Mouse (Mus musculus): ENCODE measurements around the gene Atad3a.

Gene Atad3a

DNA sequence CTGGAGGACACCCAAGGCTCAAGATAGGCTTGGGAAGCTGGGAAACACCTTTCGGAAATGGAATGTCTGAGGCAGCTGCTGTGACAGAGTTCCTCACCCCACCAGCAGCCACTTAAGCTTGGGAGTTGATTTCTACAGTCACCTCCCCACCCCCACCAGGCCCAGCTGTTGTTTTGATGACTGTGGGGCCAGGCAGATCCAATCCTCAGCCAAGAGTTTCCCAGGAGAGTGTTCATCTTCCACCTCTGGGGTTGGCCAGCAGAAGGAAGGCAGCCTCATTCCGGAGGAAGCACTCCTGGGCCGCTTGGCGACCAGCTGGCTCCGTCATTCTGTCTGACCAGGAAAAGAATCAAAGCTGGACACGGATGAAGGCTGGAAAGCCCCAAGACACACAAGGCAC, 20.0 kb upstream of the Atad3a start:
- no peak for TF ChIP-seq GATA4 (IDR thresholded peaks at IDR 0.05; ENCODE audit: insufficient replicate concordance, low read length)

DNA sequence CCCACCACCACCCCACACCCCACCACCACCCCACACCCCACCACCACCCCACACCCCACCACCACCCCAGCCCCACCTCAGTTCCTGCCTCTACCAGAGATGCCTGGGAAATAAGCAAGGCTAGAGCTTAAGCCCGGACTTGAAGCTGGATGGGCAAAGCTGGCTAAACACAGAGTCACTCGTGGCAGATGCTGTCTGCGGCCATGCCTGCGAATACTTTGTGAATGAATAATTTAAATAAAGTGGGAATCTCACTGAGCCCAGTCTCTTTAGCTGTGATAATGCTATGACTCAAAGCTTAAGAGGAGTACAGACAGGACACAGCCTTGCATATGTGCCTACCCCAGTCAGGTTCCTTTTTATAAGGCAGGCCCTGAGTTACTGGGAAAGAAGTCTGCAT, 18.6 kb upstream of the Atad3a start:
- no peak for TF ChIP-seq GATA4 (IDR thresholded peaks at IDR 0.05; ENCODE audit: insufficient replicate concordance, low read length)

DNA sequence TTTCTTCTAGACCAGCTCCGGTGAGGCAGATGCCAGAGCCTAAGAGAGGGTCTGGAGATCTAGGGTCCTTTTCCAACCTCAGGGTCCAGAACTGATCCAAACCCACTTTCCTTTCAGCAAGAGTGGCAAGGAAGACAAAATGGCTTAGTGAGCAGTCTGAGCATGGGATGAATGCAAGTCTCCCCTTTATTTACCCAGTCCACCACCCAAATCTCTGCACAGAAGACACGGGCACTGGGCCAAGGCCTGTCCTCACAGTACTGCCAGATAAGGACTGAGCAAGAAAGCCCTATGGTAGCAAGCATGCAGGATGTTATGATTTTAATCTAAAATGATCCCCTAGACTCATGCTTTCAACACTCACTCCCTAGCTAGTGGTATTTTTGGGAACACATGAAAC, 16.9 kb upstream of the Atad3a start:
- TF ChIP-seq GATA4 (IDR thresholded peaks at IDR 0.05; ENCODE audit: insufficient replicate concordance, low read length), result no peak

DNA sequence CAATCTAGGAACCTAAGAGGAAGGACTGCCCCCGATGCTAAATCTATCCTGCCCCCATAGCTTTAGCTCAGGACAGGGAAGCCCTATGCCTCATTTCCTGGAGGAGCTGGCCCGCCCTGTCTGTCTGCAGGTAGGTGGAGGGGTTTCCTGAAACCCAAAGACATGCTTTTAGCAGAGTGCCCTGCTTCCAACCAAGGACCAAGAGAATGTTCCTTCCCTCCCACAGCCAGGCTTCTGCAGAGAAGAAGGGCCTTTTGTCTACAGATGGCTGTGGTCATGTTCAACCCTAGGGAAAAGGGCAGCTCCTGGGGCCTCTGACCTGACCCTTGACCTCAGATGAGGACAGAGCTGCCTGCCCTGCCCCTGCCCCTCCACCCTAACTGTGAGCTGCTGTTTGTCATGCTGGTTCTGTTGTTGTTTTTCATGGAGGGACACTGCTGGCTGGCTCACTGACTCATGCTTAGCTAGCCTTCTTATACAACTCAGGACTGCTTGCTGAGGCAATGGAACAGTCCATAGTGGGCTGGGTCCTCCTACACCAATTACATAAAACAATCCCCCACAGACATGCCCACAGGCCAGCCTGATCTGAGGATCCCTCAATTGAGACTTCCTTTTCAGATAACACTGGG, 15.9 kb upstream of the Atad3a start:
- no peak for TF ChIP-seq GATA4 (IDR thresholded peaks at IDR 0.05; ENCODE audit: insufficient replicate concordance, low read length)

DNA sequence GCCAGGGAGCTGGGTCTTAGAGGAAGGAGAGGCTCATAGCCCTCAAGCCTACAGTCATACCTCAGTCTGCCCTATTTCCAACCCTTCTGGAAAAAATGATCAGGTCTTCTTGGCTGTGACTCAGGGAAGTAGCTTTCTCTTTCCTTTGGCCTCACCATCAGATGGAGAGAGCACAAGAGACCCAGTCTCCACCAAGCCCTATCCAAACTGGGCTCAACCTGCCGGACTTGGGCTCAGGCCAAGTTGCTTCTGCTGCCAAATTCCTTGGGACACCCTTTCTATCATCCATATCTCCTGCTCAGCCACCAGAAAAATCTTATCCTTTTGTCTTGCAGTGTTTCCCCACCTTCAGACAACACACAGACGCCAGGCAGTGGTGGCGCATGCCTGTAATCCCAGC, 15.0 kb upstream of the Atad3a start:
- TF ChIP-seq GATA4 (IDR thresholded peaks at IDR 0.05; ENCODE audit: insufficient replicate concordance, low read length), result no peak

DNA sequence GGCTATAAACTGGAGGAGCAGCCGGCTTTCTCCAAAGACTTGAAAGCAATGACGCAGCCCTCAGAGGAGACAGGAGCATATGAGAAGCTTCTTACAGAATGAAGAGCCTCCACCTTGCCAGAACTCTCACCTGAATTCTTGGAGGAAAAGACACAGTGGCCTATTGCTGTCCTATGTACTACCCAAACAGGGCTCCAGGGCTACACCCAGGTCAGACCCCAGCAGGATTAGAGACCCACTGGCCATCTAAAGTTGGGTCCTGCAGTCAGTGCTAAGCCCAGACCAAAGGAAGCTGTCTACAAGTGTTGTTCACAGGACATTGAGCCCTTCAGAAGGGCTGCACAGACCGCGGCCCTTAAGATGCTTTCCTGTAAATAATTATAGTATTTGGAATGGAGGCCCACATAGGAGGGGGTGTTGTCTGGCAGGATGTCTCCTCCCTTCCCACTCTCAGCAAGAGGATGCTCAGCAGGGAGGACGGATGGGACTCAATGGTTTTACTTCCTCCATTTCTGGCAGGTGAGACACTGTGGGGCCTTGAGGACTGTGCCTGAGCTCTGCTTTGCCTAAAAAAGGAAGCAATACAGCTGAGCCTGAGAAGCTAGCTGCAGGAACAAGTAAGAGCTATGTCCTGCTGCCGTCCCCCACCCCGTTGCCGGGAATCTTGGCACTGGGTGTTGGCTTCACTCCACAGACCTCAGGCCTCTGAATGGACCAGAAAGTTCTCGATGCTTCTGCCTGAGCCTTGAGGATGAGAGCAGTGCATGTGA, 14.3 kb upstream of the Atad3a start:
- TF ChIP-seq GATA4 (IDR thresholded peaks at IDR 0.05; ENCODE audit: insufficient replicate concordance, low read length), result no peak

DNA sequence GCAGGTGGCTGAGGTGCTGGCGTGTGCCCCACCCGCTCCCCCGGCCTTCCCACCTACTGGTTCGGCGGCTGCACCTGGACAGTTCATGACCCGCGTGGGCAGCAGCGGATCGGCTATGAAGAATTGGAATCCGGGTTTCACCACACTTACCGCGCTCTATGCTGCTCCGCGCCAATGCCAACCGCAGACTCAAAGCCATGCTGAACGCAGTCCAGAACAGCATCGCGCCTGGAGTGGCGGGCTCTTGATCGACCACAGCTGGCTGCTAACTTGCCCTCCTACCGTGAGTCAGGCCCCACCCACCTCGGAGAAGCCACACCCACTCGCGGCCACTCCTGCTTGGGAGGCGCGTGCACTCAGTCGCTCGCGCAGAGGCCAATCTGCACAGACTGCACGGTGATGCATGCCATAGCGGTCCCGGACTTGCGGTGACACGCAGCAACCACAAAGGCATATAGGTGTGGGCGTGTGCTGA, 13.4 kb upstream of the Atad3a start, which contains the start of gene Vwa1:
Gene Vwa1 (minus strand): TSS at position 419 of the 475 bp plus-strand sequence.
- TF ChIP-seq GATA4 (IDR thresholded peaks at IDR 0.05; ENCODE audit: insufficient replicate concordance, low read length), result no peak

DNA sequence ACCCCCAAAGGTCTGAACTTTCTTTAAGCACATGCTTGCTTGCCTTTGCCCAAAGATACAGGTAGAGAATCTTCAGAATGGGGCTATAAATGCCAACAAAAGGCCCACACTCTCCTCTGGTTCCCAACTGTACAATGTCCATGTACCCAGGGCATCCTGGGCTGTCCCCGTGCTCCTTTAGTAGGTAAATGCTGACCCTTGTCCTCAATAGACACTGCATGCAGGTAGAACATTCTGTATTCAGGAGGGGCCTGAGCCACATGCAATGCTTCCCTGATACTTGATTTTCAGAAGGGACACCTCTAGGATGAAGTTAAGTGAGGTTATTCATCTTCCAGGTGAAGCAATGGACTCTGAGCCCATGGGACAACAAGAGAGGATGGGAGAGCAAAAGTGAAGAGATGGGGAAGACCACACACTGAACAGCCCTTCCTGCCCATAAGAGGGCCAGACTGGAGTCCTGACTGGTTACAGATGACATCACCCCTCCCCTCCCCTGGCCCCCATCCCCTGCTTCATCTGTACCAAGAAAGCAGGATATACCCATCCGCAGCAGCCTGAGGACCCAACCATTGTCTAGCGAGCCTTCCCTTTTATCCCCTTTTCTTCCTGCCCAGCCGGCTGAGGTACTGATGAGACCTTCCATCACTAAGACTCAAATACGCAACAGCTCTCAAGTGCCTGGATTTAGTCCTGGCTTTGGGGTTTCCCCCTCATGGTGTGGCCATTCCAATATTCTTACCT, 12.6 kb upstream of the Atad3a start:
- no peak for TF ChIP-seq GATA4 (IDR thresholded peaks at IDR 0.05; ENCODE audit: insufficient replicate concordance, low read length)

DNA sequence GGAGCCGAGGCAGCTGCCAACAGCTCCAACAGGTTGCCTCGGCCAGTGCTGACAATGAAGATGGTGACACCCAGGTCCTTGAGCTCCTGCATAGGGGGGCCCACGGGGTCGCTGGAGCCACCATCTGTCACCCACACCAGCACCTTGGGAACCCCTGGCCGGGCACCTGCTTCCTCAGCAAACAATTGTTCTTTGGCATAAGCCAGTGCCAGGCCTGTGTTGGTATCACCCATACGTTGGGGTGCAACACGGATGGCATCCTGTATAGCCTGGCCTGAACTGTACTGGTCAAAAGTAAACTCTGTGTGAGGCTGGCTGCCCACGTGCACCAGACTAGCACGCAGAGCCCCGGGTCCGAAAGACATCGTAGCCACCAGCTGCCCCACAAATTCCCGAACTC, 11.9 kb upstream of the Atad3a start:
- no peak for TF ChIP-seq GATA4 (IDR thresholded peaks at IDR 0.05; ENCODE audit: insufficient replicate concordance, low read length)

DNA sequence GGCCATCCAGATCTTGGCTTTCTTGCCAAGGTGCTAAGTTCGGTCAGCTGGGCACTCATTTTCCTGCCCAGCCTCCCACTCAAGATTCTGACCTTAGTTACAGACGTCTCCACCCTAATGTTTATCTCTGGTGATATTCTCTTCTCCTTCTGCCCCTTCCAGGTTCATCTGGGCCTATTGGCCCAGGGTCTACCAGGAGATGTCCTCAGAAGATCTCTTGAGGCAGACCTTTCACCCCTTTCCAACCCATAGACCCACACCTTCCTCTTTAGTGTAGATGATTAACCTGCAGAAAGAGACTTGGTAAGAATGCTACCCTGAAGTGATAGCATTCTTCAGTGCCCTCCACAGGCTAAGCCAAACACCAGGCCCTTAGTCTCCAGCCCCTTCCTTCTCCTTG, 10.8 kb upstream of the Atad3a start:
- TF ChIP-seq GATA4 (IDR thresholded peaks at IDR 0.05; ENCODE audit: insufficient replicate concordance, low read length), result no peak

DNA sequence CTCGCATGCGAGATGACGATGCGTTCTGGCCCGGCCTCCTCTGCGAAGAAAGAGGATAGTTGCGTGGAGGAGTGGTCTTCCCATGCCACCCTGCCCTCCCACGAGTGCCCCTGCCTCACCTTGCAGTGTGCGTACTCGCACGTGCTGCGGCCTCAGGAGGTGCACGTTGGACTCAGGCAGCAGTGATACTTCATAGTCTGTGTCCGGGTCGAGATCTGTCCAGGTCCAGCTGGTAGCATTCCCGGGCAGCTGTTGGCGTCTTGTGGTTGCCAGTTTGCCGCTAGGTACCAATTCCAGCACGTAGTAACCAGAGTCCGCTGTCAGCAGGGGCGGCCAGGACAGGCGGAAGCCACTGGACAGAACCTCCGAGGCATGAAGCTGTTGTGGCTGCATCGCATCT, 9.7 kb upstream of the Atad3a start:
- no peak; the same call in 1 of the 2 replicates for TF ChIP-seq GATA4 (IDR thresholded peaks at IDR 0.05; ENCODE audit: insufficient replicate concordance, low read length)

DNA sequence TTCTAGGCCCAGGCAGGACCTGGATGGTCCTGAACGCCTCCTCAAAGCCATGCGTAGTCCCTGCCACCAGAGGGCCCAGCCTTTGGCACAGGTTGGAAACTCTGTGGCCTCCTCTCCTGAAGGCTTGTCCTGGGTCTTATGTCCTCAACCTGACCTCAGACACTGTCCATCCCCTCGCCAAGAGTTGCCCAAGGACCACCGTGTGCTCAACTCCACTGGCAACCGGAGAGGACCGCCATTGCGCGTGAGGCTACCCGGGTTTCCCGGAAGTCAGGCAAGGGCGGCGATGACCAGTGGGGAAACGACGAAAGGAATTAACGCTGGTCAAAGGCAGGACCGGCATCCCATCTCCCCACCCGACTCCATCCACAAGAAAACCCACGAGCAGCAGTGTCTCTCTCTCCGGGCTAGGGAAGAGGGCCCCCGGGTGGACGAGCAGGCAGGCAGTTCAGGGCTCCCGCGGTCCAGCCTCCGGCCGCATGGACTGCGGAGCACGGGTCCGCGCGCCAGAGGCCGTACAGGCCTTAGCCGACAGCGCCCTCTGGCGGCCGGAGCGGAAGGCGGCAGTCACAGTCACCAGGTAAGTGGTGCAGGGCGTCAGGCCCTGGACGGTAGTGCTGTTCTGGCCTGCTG, 9.1 kb upstream of the Atad3a start:
- TF ChIP-seq GATA4 (IDR thresholded peaks at IDR 0.05; ENCODE audit: insufficient replicate concordance, low read length), result no peak; the same call in 1 of the 2 replicates

DNA sequence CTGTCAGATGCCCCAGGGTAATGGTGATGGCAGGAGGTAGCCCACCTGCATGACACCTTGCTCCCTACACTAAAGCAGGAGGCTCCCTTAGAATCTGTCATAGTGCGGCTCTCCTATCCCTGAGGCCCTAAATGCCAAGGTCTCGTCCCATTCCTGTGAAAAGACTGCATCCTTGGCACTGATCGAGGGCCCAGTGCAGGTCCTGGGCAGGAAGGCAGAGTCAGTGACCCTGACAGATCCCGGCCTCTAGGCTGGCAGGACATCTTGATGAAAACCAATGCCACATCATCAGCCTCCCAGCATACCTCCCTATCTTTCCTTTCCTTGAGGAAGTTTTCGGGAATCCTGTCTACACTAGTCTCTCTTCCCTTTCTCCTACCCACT, 8.6 kb upstream of the Atad3a start:
- no peak for TF ChIP-seq GATA4 (IDR thresholded peaks at IDR 0.05; ENCODE audit: insufficient replicate concordance, low read length)

DNA sequence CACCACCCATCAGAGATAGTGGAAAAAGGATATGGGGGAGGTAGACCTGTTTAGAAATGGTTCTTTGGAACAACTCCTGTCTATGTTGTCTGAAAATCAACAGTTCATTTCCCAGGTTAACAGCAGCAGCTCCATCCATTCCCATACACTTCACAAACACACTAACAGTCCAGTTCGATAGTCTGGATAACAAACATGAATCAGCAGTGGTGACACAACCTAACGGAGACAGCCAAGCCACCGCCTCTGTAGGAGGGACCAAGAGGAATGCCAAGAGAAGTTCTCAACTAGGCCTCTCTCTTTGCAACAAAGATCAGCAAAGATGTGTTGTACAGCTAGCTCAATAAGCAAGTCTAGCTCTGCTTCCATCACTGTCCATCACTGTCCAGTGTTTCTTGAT, 1.5 kb upstream of the Atad3a start:
- no peak for TF ChIP-seq GATA4 (IDR thresholded peaks at IDR 0.05; ENCODE audit: insufficient replicate concordance, low read length)

DNA sequence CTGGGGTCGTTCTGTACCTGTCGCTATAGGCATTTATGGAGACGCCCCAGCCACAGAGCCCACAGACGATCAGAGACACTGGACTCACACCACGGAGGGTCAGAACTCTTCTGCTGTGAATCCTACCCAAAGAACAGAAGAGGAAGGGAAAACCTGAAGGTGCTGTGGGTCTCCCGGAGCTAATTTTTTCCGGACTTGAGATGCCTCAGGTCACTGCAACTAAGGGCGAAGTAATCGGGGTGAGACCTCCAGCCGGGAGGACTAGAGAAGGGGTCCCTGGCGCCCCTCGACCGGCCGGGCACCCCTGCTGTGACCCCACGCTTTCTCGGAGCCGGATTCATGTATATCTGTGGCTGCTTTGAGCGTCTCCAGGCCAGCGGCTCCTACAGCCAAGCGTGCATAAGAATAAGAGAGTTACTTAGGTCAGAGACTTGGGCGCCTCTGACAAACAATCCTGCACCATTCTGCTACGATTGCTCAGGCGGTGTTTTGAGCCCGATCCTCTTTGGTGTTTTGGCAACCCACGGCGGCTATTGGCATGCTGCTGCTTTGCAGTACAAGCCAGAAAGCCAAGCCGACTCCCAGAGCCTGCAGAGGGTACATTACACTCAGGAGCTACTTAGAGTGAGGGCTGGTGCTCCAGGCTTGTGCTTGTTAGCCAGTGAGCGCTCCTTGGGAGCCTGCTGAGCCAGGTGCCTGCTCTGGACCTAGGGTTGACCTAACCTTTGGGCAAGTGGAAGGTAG, 635 bp upstream of the Atad3a start:
- TF ChIP-seq GATA4 (IDR thresholded peaks at IDR 0.05; ENCODE audit: insufficient replicate concordance, low read length), result no peak

Data from liver, adult (tissue).